Mouse (Mus musculus): ENCODE measurements around the gene Hspa8. TPM values are rescaled to one million over a fixed set of nuclear protein-coding genes. Genes with fewer than 3 reads are reported as not detected.
"Not testable (repeated sequence)": the region's sequence is repeated elsewhere in the genome, so short reads cannot be mapped to it uniquely, and the experiment has no call there.

The Hspa8 gene
- polyA plus RNA-seq, 1 experiment from 2014 or later = 2,718 TPM

DNA sequence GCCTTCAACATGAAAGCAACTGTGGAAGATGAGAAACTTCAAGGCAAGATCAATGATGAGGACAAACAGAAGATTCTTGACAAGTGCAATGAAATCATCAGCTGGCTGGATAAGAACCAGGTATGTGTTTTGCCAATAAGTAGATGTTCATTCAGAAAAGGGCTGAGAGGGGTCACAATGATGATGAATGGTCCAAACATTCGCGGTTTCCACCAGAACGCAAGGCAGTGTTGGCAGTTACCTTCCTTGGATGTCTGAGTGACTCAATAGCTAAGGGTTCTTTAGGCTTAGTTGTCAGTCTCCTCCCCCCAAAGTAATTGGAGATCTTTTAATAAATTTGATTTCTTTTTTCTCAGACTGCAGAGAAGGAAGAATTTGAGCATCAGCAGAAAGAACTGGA, 3.8 kb downstream of the Hspa8 start:
- H3K36me3 ChIP-seq = peaks cover 43% of the 10 kb centered on the region
- peak overlapping the region; percentile 50; the same call in 1 of the 2 replicates for H3K4me2 ChIP-seq (replicated peaks)
- not testable (repeated sequence) for H3K9ac ChIP-seq (replicated peaks); H3K4me3 ChIP-seq; H3K27ac ChIP-seq (replicated peaks); H3K9me3 ChIP-seq; ATAC-seq (ENCODE audit: low FRiP score, low read depth); H3K27me3 ChIP-seq
- 77% methylated on average over 3 of the region's 3 CpGs for WGBS
- H3K4me1 ChIP-seq = peaks cover 58% of the 10 kb centered on the region

DNA sequence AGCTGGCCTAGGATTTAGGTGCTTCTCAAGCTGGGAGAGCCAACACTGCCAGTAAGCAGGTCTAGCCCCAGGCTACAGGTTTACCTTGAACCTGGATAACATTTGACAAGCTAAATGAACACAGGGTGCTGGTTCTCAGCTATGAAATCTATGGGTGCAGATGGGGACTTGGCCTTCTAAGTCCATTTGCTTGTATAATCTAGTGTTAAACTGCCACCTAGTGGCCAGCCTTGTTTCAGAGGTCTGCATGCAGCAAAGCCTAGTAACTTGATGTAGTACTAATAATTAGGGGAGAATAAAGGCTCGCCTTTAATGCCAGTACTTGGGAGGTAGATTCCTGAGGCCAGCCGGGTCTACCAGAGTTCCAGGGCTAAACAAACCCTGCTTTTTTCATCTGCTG, 4.5 kb downstream of the Hspa8 start:
- no peak for ATAC-seq (ENCODE audit: low FRiP score, low read depth)
- H3K4me3 ChIP-seq = peak overlapping the region; percentile 12; the same call in 1 of the 2 replicates
- WGBS = 23% methylated on average over 2 of the region's 2 CpGs
- peaks cover 43% of the 10 kb centered on the region for H3K36me3 ChIP-seq
- H3K9ac ChIP-seq (replicated peaks) = no peak overlapping the region
- 0 out of 2 replicates have a peak overlapping the region, but pooled peaks have one; percentile 75 for H3K27ac ChIP-seq (replicated peaks)
- peak overlapping the region; percentile 28 for H3K4me2 ChIP-seq (replicated peaks)
- H3K27me3 ChIP-seq = no peaks in the 10 kb centered on the region
- no peaks in the 10 kb centered on the region for H3K9me3 ChIP-seq
- peaks cover 53% of the 10 kb centered on the region for H3K4me1 ChIP-seq

DNA sequence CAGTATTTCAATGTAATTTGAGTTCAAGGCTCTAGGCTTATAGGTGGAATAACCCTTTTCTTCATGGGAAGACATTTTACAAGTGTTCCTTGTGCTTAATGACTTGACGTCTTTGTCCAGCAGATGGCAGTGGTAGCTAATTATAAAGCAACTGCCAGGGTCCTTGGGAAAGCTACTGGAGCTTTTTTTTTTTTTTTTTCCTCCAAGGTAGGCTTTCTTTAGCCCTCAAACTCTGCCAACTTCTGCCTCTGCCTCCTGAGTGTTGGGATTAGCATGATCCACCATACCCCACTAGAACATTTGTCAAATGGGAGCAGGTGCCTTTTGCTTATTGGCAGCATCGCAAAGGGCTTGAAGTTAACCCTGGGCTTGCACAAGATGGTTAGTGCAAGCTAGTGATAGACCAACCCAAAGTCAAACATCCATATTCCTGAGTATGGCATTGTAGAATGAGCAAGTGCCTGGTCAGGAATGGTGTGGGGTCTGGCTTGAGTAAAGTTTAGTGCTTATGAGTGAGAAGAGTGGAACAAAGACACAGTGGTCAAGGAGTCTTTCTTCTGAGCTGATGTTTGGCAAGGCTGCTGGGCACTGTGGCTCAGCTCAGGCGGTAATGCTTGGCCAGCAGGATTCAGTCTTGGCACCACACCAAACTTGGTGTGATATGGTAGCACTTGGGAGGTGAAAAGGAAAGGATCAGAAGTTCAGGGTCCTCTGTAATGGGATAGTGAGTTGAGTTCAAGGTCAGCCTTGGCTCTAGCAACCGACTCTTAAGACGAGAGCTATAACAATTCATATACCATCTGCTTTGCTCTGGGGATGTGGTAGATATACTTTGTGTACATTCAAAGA, 5.9 kb downstream of the Hspa8 start:
- WGBS = 36% methylated on average over 5 of the region's 5 CpGs
- Histone ChIP-seq H3K9ac (replicated peaks) (peak overlapping the region; percentile 31; the same call in 1 of the 2 replicates), H3K4me3 (no peak overlapping the region), H3K27ac (replicated peaks) (peak overlapping the region; percentile 75), H3K36me3 (peaks cover 43% of the 10 kb centered on the region), H3K9me3 (no peaks in the 10 kb centered on the region), H3K4me2 (replicated peaks) (no peak overlapping the region), H3K4me1 (peaks cover 53% of the 10 kb centered on the region), H3K27me3 (no peaks in the 10 kb centered on the region)
- ATAC-seq (ENCODE audit: low FRiP score, low read depth) = 0 out of 2 replicates have a peak, but pooled peaks have one; percentile 4

DNA sequence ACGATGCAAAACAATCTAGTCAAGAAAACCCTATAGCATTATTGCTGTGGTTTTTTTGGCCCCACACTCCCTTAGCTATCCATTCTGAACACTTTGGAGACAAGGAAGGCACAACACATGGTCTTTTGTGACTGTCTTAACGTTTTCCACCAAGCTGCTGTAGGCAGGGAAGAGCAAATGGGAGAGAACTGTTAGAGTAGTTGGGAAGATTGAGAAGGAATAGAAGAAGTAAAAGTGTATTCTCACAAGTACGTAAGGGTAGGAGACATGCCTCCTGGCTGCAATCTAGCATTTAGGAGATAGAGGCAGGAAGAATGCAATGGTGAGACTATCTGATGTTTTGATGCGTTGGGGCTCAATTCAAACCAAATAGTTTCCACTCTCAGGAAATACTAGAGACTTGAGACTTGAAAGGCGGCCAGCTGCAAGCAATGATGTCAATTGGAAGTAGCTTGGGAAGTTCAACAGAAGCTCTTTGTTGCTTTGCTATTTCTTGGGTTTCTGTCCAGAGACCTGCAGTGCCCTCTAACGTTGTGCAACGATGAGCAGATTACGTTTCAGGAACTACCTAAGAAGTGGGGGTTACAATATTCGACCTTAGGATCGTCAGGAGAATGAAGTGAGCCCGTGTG, 6.6 kb downstream of the Hspa8 start:
- Histone ChIP-seq H3K4me1 (peaks cover 53% of the 10 kb centered on the region), H3K27me3 (no peaks in the 10 kb centered on the region), H3K9ac (replicated peaks) (no peak overlapping the region), H3K9me3 (no peaks in the 10 kb centered on the region), H3K4me3 (no peak overlapping the region), H3K36me3 (peaks cover 44% of the 10 kb centered on the region), H3K27ac (replicated peaks) (peak overlapping the region; percentile 75), H3K4me2 (replicated peaks) (no peak overlapping the region)
- WGBS = 33% methylated on average over 11 of the region's 11 CpGs
- no peak for ATAC-seq (ENCODE audit: low FRiP score, low read depth)

DNA sequence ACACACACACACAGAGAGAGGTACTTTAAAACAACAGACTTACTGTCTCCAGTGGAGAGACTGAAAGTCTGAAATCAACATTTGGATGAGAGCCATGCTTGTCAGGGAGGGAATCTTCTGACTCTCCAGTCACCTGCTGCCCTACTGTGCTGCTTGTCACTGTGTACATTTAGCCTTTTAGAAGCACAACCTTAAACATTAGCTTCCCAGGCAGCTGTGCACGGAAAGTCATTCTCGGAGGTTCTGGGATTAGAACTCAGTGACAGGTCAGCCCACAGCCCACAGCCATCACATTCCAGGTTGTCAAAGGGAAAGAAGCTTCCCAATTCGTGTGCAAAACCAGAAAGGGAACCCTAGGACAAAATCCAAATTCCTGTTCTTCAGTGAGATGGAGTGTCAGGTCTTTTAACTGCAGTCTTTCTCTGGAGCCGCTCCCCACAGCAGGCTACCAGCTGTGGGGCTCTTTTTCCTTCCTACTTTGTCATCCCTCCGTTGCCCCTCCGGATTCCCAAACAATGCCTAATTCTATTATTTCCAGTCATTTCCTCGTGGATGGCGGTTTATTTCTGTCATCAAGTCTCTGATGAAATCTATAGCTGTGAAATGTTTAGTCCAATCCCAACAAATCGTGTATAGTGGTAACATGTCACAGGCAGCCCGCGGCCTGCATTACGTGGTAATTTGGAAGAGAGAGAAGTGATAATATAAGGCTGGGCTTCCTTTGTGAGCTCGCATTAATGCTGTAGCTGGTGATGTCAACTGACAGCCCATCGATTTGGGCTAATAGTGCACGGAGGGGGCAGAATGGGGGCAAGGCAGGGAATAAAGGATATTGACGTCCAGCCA, 7.5 kb downstream of the Hspa8 start:
- H3K36me3 ChIP-seq = peaks cover 40% of the 10 kb centered on the region
- 20% methylated on average over 16 of the region's 16 CpGs for WGBS
- H3K27me3 ChIP-seq = no peaks in the 10 kb centered on the region
- H3K27ac ChIP-seq (replicated peaks) = peak overlapping the region; percentile 75
- H3K9me3 ChIP-seq = no peaks in the 10 kb centered on the region
- H3K4me1 ChIP-seq = peaks cover 53% of the 10 kb centered on the region
- 0 out of 2 replicates have a peak overlapping the region, but pooled peaks have one; percentile 7 for H3K4me2 ChIP-seq (replicated peaks)
- 0 out of 2 replicates have a peak overlapping the region, but pooled peaks have one; percentile 7 for H3K9ac ChIP-seq (replicated peaks)
- H3K4me3 ChIP-seq = no peak overlapping the region
- ATAC-seq (ENCODE audit: low FRiP score, low read depth) = peak; percentile 65

DNA sequence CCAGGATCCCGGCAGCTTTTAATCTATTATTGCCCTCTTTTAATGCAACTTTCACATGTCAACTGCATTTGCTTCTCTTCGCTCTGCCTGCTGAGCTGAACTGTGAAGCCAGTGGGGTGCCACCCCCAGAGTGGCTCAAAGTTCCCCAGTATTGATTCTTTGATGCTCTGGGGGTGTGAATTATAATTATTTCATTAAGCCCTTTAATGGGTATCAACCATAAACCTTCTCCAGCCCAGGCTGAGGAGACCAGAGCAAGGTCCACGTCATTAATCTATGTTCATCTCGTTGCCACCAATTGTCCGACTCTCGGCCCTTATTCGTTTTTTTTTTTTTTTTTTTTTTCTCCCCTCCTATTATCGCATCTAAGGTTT, 8.1 kb downstream of the Hspa8 start:
- no peaks in the 10 kb centered on the region for H3K9me3 ChIP-seq
- ATAC-seq (ENCODE audit: low FRiP score, low read depth) = peak; percentile 39
- H3K36me3 ChIP-seq = peaks cover 38% of the 10 kb centered on the region
- H3K27me3 ChIP-seq = no peaks in the 10 kb centered on the region
- no peak overlapping the region for H3K4me2 ChIP-seq (replicated peaks)
- H3K4me3 ChIP-seq = no peak overlapping the region
- peaks cover 47% of the 10 kb centered on the region for H3K4me1 ChIP-seq
- H3K27ac ChIP-seq (replicated peaks) = peak overlapping the region; percentile 75
- 31% methylated on average over 8 of the region's 8 CpGs for WGBS
- H3K9ac ChIP-seq (replicated peaks) = no peak overlapping the region

DNA sequence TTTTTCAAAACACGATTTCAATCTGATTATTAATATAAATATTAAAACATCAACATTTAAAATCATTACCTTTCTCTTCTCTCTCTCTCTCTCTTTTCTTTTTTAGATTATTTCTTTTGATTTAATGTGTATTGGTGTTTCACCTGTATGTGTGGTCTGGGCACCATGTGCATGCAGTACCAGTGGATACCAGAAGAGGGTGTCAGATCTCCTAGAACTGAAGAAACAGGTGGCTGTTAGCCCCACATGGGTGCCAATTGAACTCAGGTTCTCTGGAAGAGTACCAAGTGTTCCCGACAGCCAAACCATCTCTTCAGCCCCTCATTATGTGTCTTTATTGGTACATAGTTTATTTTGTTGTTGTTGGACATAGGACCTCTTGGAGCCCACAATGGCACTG, 11.1 kb downstream of the Hspa8 start:
- Histone ChIP-seq H3K27me3 (no peaks in the 10 kb centered on the region), H3K36me3 (peaks cover 16% of the 10 kb centered on the region), H3K4me2 (replicated peaks) (no peak overlapping the region), H3K27ac (replicated peaks) (no peak overlapping the region), H3K9ac (replicated peaks) (no peak overlapping the region), H3K9me3 (no peaks in the 10 kb centered on the region), H3K4me1 (peaks cover 22% of the 10 kb centered on the region), H3K4me3 (no peak overlapping the region)
- WGBS = 53% methylated on average over 2 of the region's 2 CpGs
- ATAC-seq (ENCODE audit: low FRiP score, low read depth) = no peak

DNA sequence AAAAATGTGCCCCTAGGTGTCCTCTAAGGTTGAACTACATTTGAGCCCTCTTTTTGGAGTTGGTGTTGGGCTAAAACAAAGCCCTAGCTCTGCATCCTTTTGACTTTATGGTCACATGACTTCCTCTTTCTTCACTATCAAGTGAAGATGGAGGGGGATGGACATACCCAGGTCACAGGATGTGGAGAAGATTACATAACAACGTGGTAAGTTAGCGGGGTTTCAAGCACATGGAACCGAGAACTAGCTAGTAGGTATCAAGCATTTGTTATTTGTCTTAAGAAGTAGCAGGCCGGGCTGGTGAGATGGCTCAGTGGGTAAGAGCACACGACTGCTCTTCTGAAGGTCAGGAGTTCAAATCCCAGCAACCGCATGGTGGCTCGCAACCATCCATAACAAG, 13.3 kb downstream of the Hspa8 start:
- Histone ChIP-seq H3K27ac (replicated peaks) (no peak overlapping the region), H3K4me2 (replicated peaks) (no peak overlapping the region), H3K9ac (replicated peaks) (no peak overlapping the region), H3K27me3 (no peaks in the 10 kb centered on the region), H3K9me3 (no peaks in the 10 kb centered on the region), H3K36me3 (peaks cover 9% of the 10 kb centered on the region), H3K4me1 (no peaks in the 10 kb centered on the region; the same call in 1 of the 2 replicates), H3K4me3 (no peak overlapping the region)
- WGBS = 90% methylated on average over 7 of the region's 7 CpGs
- ATAC-seq (ENCODE audit: low FRiP score, low read depth) = no peak

DNA sequence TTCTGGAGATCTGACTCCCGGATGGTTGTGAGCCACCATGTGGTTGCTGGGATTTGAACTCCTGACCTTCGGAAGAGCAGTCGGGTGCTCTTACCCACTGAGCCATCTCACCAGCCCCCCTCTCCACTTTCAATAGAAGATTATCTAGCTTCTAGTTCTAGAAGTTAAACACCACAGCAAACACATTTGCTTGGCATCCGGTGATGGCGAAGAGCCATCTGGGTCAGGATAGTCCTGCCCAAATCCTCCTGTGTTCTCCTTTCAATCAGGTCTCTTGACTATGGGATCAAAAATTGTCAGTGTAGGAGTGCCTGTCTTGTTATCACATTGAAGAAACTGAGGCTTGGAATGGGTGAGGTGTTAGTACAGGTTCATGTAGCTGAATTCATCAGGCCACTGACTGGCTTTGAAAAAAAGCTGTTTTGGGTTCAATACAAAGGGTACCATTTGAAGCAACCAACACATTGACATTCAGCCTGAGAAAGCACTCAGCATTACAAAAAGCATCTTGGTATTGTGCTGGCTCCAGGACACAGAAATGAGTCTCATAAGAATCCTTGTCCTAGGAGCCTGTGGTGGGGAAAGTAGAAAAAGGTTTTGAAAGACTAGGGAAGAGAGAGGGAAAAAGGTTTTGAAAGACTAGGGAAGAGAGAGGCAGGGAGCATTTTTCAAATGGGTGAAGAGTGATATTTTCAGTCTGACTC, 16.7 kb downstream of the Hspa8 start:
- Histone ChIP-seq H3K9ac (replicated peaks) (no peak overlapping the region), H3K27me3 (no peaks in the 10 kb centered on the region; the same call in 1 of the 2 replicates), H3K27ac (replicated peaks) (no peak overlapping the region), H3K36me3 (peaks cover 6% of the 10 kb centered on the region; the same call in 1 of the 2 replicates), H3K4me3 (no peak overlapping the region), H3K9me3 (no peaks in the 10 kb centered on the region), H3K4me2 (replicated peaks) (no peak overlapping the region), H3K4me1 (peaks cover 10% of the 10 kb centered on the region)
- ATAC-seq (ENCODE audit: low FRiP score, low read depth) = no peak
- 86% methylated on average over 5 of the region's 5 CpGs for WGBS

DNA sequence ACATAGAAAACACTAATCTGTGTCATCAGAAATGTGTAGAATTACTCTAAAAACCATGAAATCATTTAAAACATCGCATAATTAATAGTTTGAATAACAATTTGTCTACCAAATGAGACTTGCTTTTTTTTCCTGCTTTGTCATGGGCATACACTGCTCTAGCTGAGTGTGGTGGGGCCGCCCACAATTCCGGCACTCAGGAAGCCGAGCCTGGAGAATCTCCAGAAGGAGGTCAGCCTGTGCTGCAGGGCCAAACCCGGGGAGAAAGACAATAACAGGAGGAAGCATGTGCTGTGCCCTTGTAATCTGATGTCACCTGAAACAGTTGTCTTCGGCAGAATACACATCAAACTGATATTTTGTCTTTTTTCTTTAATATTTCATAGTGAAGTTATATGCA, 24.8 kb downstream of the Hspa8 start:
- Histone ChIP-seq H3K27ac (replicated peaks) (no peak overlapping the region), H3K9me3 (no peaks in the 10 kb centered on the region; the same call in 1 of the 2 replicates), H3K4me2 (replicated peaks) (no peak overlapping the region), H3K9ac (replicated peaks) (no peak overlapping the region), H3K4me1 (peaks cover 10% of the 10 kb centered on the region), H3K4me3 (no peak overlapping the region), H3K27me3 (peaks cover 13% of the 10 kb centered on the region), H3K36me3 (no peaks in the 10 kb centered on the region)
- no peak for ATAC-seq (ENCODE audit: low FRiP score, low read depth)
- WGBS = 48% methylated on average over 6 of the region's 6 CpGs

DNA sequence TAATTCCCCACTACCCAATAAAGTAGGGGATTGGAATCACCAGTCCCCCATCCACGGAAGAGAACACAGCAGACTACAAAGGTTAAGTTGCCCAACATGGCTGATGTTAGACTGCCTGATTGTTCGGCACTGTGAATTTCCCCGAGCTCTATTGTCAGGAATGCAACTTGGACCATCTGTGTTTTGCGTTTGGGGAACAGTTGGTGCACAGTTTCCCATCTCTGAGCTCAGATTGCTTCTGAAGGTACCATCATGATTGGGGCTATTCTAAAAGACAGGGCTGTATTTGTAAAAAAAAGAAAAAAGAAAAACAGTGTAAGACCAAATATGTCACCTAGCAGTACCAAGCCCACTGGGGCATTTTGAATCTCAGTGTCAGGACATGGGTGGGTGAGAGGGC, 26.6 kb downstream of the Hspa8 start:
- Histone ChIP-seq H3K4me1 (peaks cover under 1% of the 10 kb centered on the region), H3K27ac (replicated peaks) (no peak overlapping the region), H3K4me3 (no peak overlapping the region), H3K9ac (replicated peaks) (no peak overlapping the region), H3K36me3 (no peaks in the 10 kb centered on the region), H3K4me2 (replicated peaks) (no peak overlapping the region), H3K27me3 (peaks cover 13% of the 10 kb centered on the region), H3K9me3 (no peaks in the 10 kb centered on the region; the same call in 1 of the 2 replicates)
- 84% methylated on average over 4 of the region's 4 CpGs for WGBS
- no peak for ATAC-seq (ENCODE audit: low FRiP score, low read depth)
